Mouse (Mus musculus): Measurements from ENCODE around the gene Akap9. TPM values are rescaled to one million over a fixed set of nuclear protein-coding genes. Genes with fewer than 3 reads are reported as not detected.
"Not testable (repeated sequence)": the region's sequence is repeated elsewhere in the genome, so short reads cannot be mapped to it uniquely, and the experiment has no call there.

Akap9 gene
- total and polyA plus RNA-seq, 3 experiments: 15.9 to 29.3 (median 17.3) TPM

- H3K36me3 ChIP-seq (ENCODE audit: control insufficient read depth in 1 of 2, insufficient read depth in 2 of 2, low read length in 2 of 2): peaks cover 0 to 2% of the 10 kb centered on the region in 2 experiments; a peak in 1 of 4 replicates
- H3K9ac ChIP-seq (ENCODE audit: control insufficient read depth, low read depth, low read length, poor library complexity, severe bottlenecking): no peak overlapping the region
- TF ChIP-seq MXI1 (IDR thresholded peaks at IDR 0.05; ENCODE audit: low read depth, low read length): no peak
- no peak for TF ChIP-seq ZMIZ1 (IDR thresholded peaks at IDR 0.05; ENCODE audit: low read depth, low read length)
- no peak for TF ChIP-seq RAD21 (IDR thresholded peaks at IDR 0.05; ENCODE audit: low read depth, low read length)
- no peak for TF ChIP-seq POLR2AphosphoS2 (IDR thresholded peaks at IDR 0.05; ENCODE audit: low read length)
- no peak for TF ChIP-seq ZNF384 (IDR thresholded peaks at IDR 0.05; ENCODE audit: low read depth, low read length)
- no peak for TF ChIP-seq POLR2AphosphoS5 (IDR thresholded peaks at IDR 0.05; ENCODE audit: borderline replicate concordance, low read depth, low read length)
- no peak for TF ChIP-seq CHD2 (IDR thresholded peaks at IDR 0.05; ENCODE audit: low read length)
- TF ChIP-seq MAX (IDR thresholded peaks at IDR 0.05; ENCODE audit: low read length): no peak
- TF ChIP-seq KAT2A (conservative IDR thresholded peaks at IDR 0.05; ENCODE audit: low read depth, low read length): no peak
- TF ChIP-seq NELFE (IDR thresholded peaks at IDR 0.05; ENCODE audit: low read depth, low read length): no peak
- TF ChIP-seq NRF1 (IDR thresholded peaks at IDR 0.05; ENCODE audit: insufficient read depth, low read depth, low read length, poor library complexity, severe bottlenecking): no peak
- TF ChIP-seq TCF12 (IDR thresholded peaks at IDR 0.05; ENCODE audit: low read depth, low read length): no peak
- no peak for TF ChIP-seq USF1 (IDR thresholded peaks at IDR 0.05; ENCODE audit: low read depth, low read length)
- no peak for TF ChIP-seq TAL1 (IDR thresholded peaks at IDR 0.05; ENCODE audit: low read length)
- TF ChIP-seq RCOR1 (IDR thresholded peaks at IDR 0.05; ENCODE audit: low read depth, low read length): no peak
- no peak for TF ChIP-seq MYC (IDR thresholded peaks at IDR 0.05; ENCODE audit: low read depth, low read length)
- no peak for TF ChIP-seq TBP (IDR thresholded peaks at IDR 0.05; ENCODE audit: low read depth, low read length)
- no peaks in the 10 kb centered on the region for H3K4me1 ChIP-seq (ENCODE audit: control insufficient read depth in 1 of 2, insufficient read depth in 2 of 2, low read length in 2 of 2)
- no peak overlapping the region for H3K27ac ChIP-seq (ENCODE audit: control insufficient read depth, low read depth, low read length)
- DNase-seq (ENCODE audit: low read depth, low spot score): peak; percentile 14
- no peaks in the 10 kb centered on the region for H3K9me3 ChIP-seq (replicated peaks; ENCODE audit: insufficient read depth, low read length)
- H3K79me2 ChIP-seq (ENCODE audit: control insufficient read depth, insufficient read depth, low read length, poor library complexity): no peaks in the 10 kb centered on the region
- H3K27me3 ChIP-seq (ENCODE audit: control insufficient read depth in 1 of 2, insufficient read depth in 2 of 2, low read length in 2 of 2): no peaks in the 10 kb centered on the region
- no peak overlapping the region for H3K4me3 ChIP-seq (ENCODE audit: control insufficient read depth in 1 of 2, insufficient read depth in 1 of 2, low read depth in 2 of 2, low read length in 2 of 2)
These were observed 96.2 kb downstream of the Akap9 start for GRCm38 (mm10) chr5:4023742-4024681.

- TF ChIP-seq ZKSCAN1 (IDR thresholded peaks at IDR 0.05; ENCODE audit: low read depth, low read length) (no peak), POLR2A (IDR thresholded peaks at IDR 0.05; ENCODE audit: control insufficient read depth in 1 of 2, insufficient read depth in 1 of 2, low read depth in 1 of 2, low read length in 2 of 2, poor library complexity in 1 of 2) (no peak), MAFK (IDR thresholded peaks at IDR 0.05; ENCODE audit: borderline replicate concordance, low read depth, low read length) (no peak), E2F4 (IDR thresholded peaks at IDR 0.05; ENCODE audit: borderline replicate concordance, low read depth, low read length) (no peak), TCF12 (IDR thresholded peaks at IDR 0.05; ENCODE audit: low read depth, low read length) (no peak), RCOR1 (IDR thresholded peaks at IDR 0.05; ENCODE audit: low read depth, low read length) (no peak), USF2 (IDR thresholded peaks at IDR 0.05; ENCODE audit: borderline replicate concordance in 1 of 2, insufficient read depth in 1 of 2, low read depth in 1 of 2, low read length in 2 of 2) (no peak)
- Histone ChIP-seq H3K27me3 (ENCODE audit: control insufficient read depth in 1 of 2, insufficient read depth in 2 of 2, low read length in 2 of 2) (no peaks in the 10 kb centered on the region), H3K79me2 (ENCODE audit: control insufficient read depth, insufficient read depth, low read length, poor library complexity) (no peaks in the 10 kb centered on the region), H3K9me3 (replicated peaks; ENCODE audit: insufficient read depth, low read length) (no peaks in the 10 kb centered on the region), H3K4me1 (ENCODE audit: control insufficient read depth in 1 of 2, insufficient read depth in 2 of 2, low read length in 2 of 2) (no peaks in the 10 kb centered on the region), H3K4me3 (ENCODE audit: control insufficient read depth in 1 of 2, insufficient read depth in 1 of 2, low read depth in 2 of 2, low read length in 2 of 2) (no peak overlapping the region), H3K36me3 (ENCODE audit: control insufficient read depth in 1 of 2, insufficient read depth in 2 of 2, low read length in 2 of 2) (peaks cover 0 to 2% of the 10 kb centered on the region in 2 experiments; a peak in 1 of 4 replicates), H3K27ac (ENCODE audit: control insufficient read depth, low read depth, low read length) (no peak overlapping the region), H3K9ac (ENCODE audit: control insufficient read depth, low read depth, low read length, poor library complexity, severe bottlenecking) (no peak overlapping the region)
- DNase-seq (ENCODE audit: low read depth, low spot score): no peak
These were observed 96.9 kb downstream of the Akap9 start for GRCm38 (mm10) chr5:4024727-4025126.

GRCm38 (mm10) chr5:4026336-4026735 lies 98.5 kb downstream of the Akap9 start:
- not testable (repeated sequence) for H3K27me3 ChIP-seq (ENCODE audit: control insufficient read depth in 1 of 2, insufficient read depth in 2 of 2, low read length in 2 of 2); H3K27ac ChIP-seq (ENCODE audit: control insufficient read depth, low read depth, low read length); H3K36me3 ChIP-seq (ENCODE audit: control insufficient read depth in 1 of 2, insufficient read depth in 2 of 2, low read length in 2 of 2); H3K9me3 ChIP-seq (replicated peaks; ENCODE audit: insufficient read depth, low read length); DNase-seq (ENCODE audit: low read depth, low spot score); H3K4me3 ChIP-seq (ENCODE audit: control insufficient read depth in 1 of 2, insufficient read depth in 1 of 2, low read depth in 2 of 2, low read length in 2 of 2); H3K4me1 ChIP-seq (ENCODE audit: control insufficient read depth in 1 of 2, insufficient read depth in 2 of 2, low read length in 2 of 2); H3K9ac ChIP-seq (ENCODE audit: control insufficient read depth, low read depth, low read length, poor library complexity, severe bottlenecking); H3K79me2 ChIP-seq (ENCODE audit: control insufficient read depth, insufficient read depth, low read length, poor library complexity)
